Mouse (Mus musculus) kidney, postnatal 0 days (tissue): ENCODE measurements at regions not wholly inside any gene's neighbourhood (a gene's known extent, or its start where the extent isn't known, plus 50 kb on each side); places are given as distances from the start of the nearest gene placed in this dataset.

Experiments
- ATAC-seq: fragments of 200-750 bp; cut with Nextera tagmentation; replicated peaks from 2 replicates; pipeline ENCODE4 v1.8.0; 2017; ENCODE audit warnings: low read depth, moderate number of reproducible peaks, moderate TSS enrichment, moderate library complexity; ENCODE audit not compliant: low FRiP score
- DNase-seq: peaks from one replicate; pipeline ENCODE4 v3.0.0-alpha.2; 2016; ENCODE audit warnings: low spot score
- H3K27ac ChIP-seq: fragments of 300-500 bp; sonication (generic); 2 replicates; pipeline ENCODE4 v1.5.1; 2014; ENCODE audit warnings: mild to moderate bottlenecking
- H3K27me3 ChIP-seq: fragments of 300-500 bp; sonication (generic); 2 replicates; pipeline ENCODE4 v1.6.1; 2014; ENCODE audit warnings: low read length, mixed read lengths; ENCODE audit not compliant: insufficient read depth
- H3K36me3 ChIP-seq: fragments of 300-500 bp; sonication (generic); 2 replicates; pipeline ENCODE4 v1.6.1; 2014; ENCODE audit warnings: low read length, mixed read lengths; ENCODE audit not compliant: insufficient read depth
- H3K4me1 ChIP-seq: fragments of 300-500 bp; sonication (generic); replicated peaks from 2 replicates; pipeline ENCODE4 v1.6.1; 2014; ENCODE audit warnings: antibody characterized with exemption, low read length, mixed read lengths; ENCODE audit not compliant: insufficient read depth
- H3K4me2 ChIP-seq: fragments of 300-500 bp; sonication (generic); 2 replicates; pipeline ENCODE4 v1.6.1; 2014; ENCODE audit warnings: mild to moderate bottlenecking, low read length, moderate library complexity, mixed read lengths
- H3K4me3 ChIP-seq: fragments of 300-500 bp; sonication (generic); replicated peaks from 2 replicates; pipeline ENCODE4 v1.5.1; 2014; ENCODE audit warnings: low read depth, low read length
- H3K9ac ChIP-seq: fragments of 300-500 bp; sonication (generic); 2 replicates; pipeline ENCODE4 v1.6.1; 2014; ENCODE audit warnings: low read depth, low read length
- H3K9me3 ChIP-seq: fragments of 300-500 bp; sonication (generic); replicated peaks from 2 replicates; pipeline ENCODE4 v1.6.1; 2016; ENCODE audit warnings: low read length, inconsistent platforms, mixed read lengths
- CTCF ChIP-seq: IDR thresholded peaks from 2 replicates; pipeline ENCODE4 v1.5.1; 2016; ENCODE audit warnings: antibody characterized with exemption, low read depth, mild to moderate bottlenecking, moderate library complexity
- WGBS: fragments of 180-500 bp; shearing (Covaris S2); extraction: QIAGEN DNeasy Blood & Tissue Kit; methylation state at CpG from one replicate; pipeline ENCODE4 v1.1.7; 2014; 5-methylcytosine and 5-hydroxymethylcytosine counted together

- Histone ChIP-seq H3K4me2 (no peak overlapping the region), H3K27me3 (no peaks in the 10 kb centered on the region), H3K9me3 (no peaks in the 10 kb centered on the region), H3K4me3 (no peak overlapping the region), H3K9ac (no peak overlapping the region), H3K27ac (no peak overlapping the region), H3K36me3 (no peaks in the 10 kb centered on the region), H3K4me1 (no peaks in the 10 kb centered on the region)
- DNase-seq = no peak
- TF ChIP-seq CTCF = no peak
- no peak for ATAC-seq
- 84% methylated on average over 4 of the region's 4 CpGs for WGBS
Measured at GRCm38 (mm10) chr9:118416032-118416431, 62.0 kb upstream of the Eomes start.

- no peak overlapping the region for H3K27ac ChIP-seq
- no peak overlapping the region for H3K4me2 ChIP-seq
- WGBS = 85% methylated on average over 6 of the region's 6 CpGs
- no peak overlapping the region for H3K4me3 ChIP-seq
- ATAC-seq (no peak), DNase-seq (no peak)
- no peak for TF ChIP-seq CTCF
- H3K4me1 ChIP-seq = no peaks in the 10 kb centered on the region
- no peaks in the 10 kb centered on the region for H3K27me3 ChIP-seq
- H3K9ac ChIP-seq = no peak overlapping the region
- no peaks in the 10 kb centered on the region for H3K36me3 ChIP-seq
- H3K9me3 ChIP-seq = no peaks in the 10 kb centered on the region
Measured at GRCm38 (mm10) chr9:118416475-118416874, 61.5 kb upstream of the Eomes start.

- no peak overlapping the region for H3K4me2 ChIP-seq
Measured at GRCm38 (mm10) chr9:118424344-118424743, 53.7 kb upstream of the Eomes start.

More at GRCm38 (mm10) chr9:118424344-118424743, 53.7 kb upstream of the Eomes start:
- Histone ChIP-seq H3K9ac (no peak overlapping the region), H3K27me3 (no peaks in the 10 kb centered on the region), H3K27ac (no peak overlapping the region), H3K4me1 (no peaks in the 10 kb centered on the region), H3K4me3 (no peak overlapping the region), H3K9me3 (no peaks in the 10 kb centered on the region), H3K36me3 (no peaks in the 10 kb centered on the region)
- ATAC-seq (no peak), DNase-seq (no peak)
- TF ChIP-seq CTCF = no peak
- 50% methylated on average over 6 of the region's 6 CpGs for WGBS
